Mouse (Mus musculus) liver, postnatal 0 days (tissue): ENCODE measurements around the gene Hils1. TPM values are rescaled to one million over a fixed set of nuclear protein-coding genes. Genes with fewer than 3 reads are reported as not detected.

Source experiments
- ATAC-seq: fragments of 200-750 bp; cut with Nextera tagmentation; 2 replicates; pipeline ENCODE4 v1.8.0; 2017; ENCODE audit warnings: mild to moderate bottlenecking, moderate library complexity
- DNase-seq: peaks from one replicate; pipeline ENCODE4 v3.0.0-alpha.2; 2016
- H3K27ac ChIP-seq: fragments of 300-500 bp; sonication (generic); 2 replicates; pipeline ENCODE4 v1.5.1; 2014; ENCODE audit warnings: antibody characterized with exemption, moderate library complexity, mild to moderate bottlenecking, low read depth
- H3K27me3 ChIP-seq: fragments of 300-500 bp; sonication (generic); 2 replicates; pipeline ENCODE4 v1.6.1; 2014; ENCODE audit warnings: low read length, control low read depth, mixed read lengths; ENCODE audit not compliant: insufficient read depth
- H3K36me3 ChIP-seq: fragments of 300-500 bp; sonication (generic); replicated peaks from 2 replicates; pipeline ENCODE4 v1.6.1; 2014; ENCODE audit warnings: mild to moderate bottlenecking, control low read depth, low read length, moderate library complexity, mixed read lengths; ENCODE audit not compliant: insufficient read depth
- H3K4me1 ChIP-seq: fragments of 300-500 bp; sonication (generic); 2 replicates; pipeline ENCODE4 v1.6.1; 2014; ENCODE audit warnings: antibody characterized with exemption, mild to moderate bottlenecking, control low read depth; ENCODE audit not compliant: insufficient read depth
- H3K4me2 ChIP-seq: fragments of 300-500 bp; sonication (generic); 2 replicates; pipeline ENCODE4 v1.6.1; 2014; ENCODE audit warnings: low read depth, mild to moderate bottlenecking, low read length, moderate library complexity, mixed read lengths
- H3K4me3 ChIP-seq: fragments of 300-500 bp; sonication (generic); 2 replicates; pipeline ENCODE4 v1.5.1; 2014; ENCODE audit warnings: low read depth, low read length
- H3K9ac ChIP-seq: fragments of 300-500 bp; sonication (generic); replicated peaks from 2 replicates; pipeline ENCODE4 v1.6.1; 2014; ENCODE audit warnings: mild to moderate bottlenecking, moderate library complexity
- H3K9me3 ChIP-seq: fragments of 300-500 bp; sonication (generic); 2 replicates; pipeline ENCODE4 v1.6.1; 2016; ENCODE audit warnings: mild to moderate bottlenecking, control low read depth, low read length, mixed read lengths
- CTCF ChIP-seq: sonication (generic); IDR thresholded peaks from 2 replicates; pipeline ENCODE4 v1.5.1; 2016; ENCODE audit warnings: antibody characterized with exemption, low read depth
- EP300 ChIP-seq: IDR thresholded peaks from 2 replicates; pipeline ENCODE4 v1.6.1; 2016; ENCODE audit warnings: antibody characterized with exemption, low read depth, mild to moderate bottlenecking
- WGBS: fragments of 180-500 bp; shearing (Covaris S2); extraction: QIAGEN DNeasy Blood & Tissue Kit; methylation state at CpG from one replicate; pipeline ENCODE4 v1.1.7; 2014; ENCODE audit not compliant: insufficient replicate concordance; 5-methylcytosine and 5-hydroxymethylcytosine counted together
- polyA plus RNA-seq: library from polyadenylated mRNA; unstranded; fragments of >200 nt; fragmentation: Nextera tagmentation; extraction: Ambion mirVana; gene quantifications from 2 replicates; pipeline ENCODE4 v1.2.1, GENCODE M21; 2015

Gene Hils1
- polyA plus RNA-seq, 1 experiment from 2014 or later: not detected

DNA sequence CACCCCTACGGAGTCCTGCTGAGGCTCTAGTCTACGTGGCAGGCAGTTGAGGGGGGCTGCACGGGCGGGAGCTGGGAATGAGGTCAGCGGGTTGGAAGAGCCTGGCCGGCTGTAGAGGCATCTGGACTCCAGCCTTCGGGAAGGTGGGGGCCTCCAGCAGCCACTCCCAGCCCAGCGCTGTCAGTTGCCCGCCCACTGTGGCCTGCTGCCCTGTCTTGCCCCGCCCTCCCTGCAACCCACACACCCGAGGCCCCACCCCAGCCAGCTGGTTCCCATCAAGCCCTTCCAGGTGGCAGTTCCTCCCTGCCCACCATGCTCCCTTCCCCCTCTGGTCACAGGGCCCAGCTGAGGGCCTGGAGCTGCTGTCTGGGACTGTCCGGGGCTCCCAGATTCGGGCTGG, 38.6 kb upstream of the Hils1 start:
- Histone ChIP-seq H3K36me3 (no peaks in the 10 kb centered on the region), H3K4me1 (peaks cover 3% of the 10 kb centered on the region; the same call in 1 of the 2 replicates), H3K4me2 (0 out of 2 replicates have a peak overlapping the region, but pooled peaks have one; percentile 18), H3K9ac (no peak overlapping the region; the same call in 1 of the 2 replicates), H3K9me3 (no peaks in the 10 kb centered on the region), H3K4me3 (no peak overlapping the region), H3K27me3 (peaks cover 15% of the 10 kb centered on the region), H3K27ac (no peak overlapping the region)
- WGBS: 13% methylated on average over 12 of the region's 13 CpGs
- DNase-seq: peak; percentile 69
- ATAC-seq: peak; percentile 83; the same call in 1 of the 2 replicates
- TF ChIP-seq EP300 (no peak), CTCF (no peak)

DNA sequence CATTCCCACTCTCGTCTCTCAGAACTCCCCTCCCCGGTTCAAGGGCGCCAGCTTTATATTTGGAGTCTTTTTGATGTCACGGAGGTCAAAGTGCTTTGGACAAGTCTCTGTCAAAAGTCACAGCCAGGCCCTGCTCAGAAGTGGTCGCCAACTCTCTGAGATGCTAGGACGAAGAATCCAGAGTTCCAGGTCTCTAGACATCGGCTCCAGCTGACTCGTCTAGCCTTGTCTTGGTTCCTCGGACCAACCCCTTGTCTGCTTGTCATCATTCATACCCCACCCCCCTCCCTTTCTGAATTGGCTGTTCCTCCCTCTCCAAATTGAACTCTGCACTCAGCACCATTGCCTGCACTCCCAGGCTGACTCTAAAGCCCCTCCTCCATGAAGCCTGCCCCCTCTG, 37.8 kb upstream of the Hils1 start:
- Histone ChIP-seq H3K27me3 (peaks cover 17% of the 10 kb centered on the region), H3K4me2 (no peak overlapping the region), H3K9ac (no peak overlapping the region), H3K4me1 (peaks cover 3% of the 10 kb centered on the region; the same call in 1 of the 2 replicates), H3K9me3 (no peaks in the 10 kb centered on the region), H3K27ac (no peak overlapping the region), H3K36me3 (no peaks in the 10 kb centered on the region), H3K4me3 (no peak overlapping the region)
- no peak for TF ChIP-seq CTCF
- no peak for TF ChIP-seq EP300
- no peak for ATAC-seq
- no peak for DNase-seq
- 61% methylated on average over 9 of the region's 9 CpGs for WGBS

DNA sequence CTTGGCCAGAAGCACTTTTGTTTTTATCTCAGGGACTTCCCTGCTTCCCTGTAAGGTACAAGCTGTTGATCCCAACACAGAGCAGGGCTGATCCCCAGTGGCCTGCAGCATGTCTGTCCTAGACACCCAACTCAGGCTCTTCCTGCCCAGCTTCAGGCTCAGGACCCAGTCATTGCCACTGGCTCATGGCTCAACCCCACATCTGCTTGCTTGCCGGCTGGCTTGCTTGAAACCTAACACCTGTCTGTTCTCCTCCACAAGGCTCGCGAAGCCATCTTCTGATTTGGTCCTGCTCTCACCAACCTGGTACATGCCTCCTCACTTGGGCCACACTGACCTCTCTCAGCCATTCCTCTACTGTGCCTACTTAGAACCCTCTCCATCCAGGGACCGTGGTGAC, 37.2 kb upstream of the Hils1 start:
- 56% methylated on average over 4 of the region's 4 CpGs for WGBS
- H3K9me3 ChIP-seq: no peaks in the 10 kb centered on the region
- H3K27ac ChIP-seq: no peak overlapping the region
- H3K36me3 ChIP-seq: no peaks in the 10 kb centered on the region
- no peak overlapping the region for H3K9ac ChIP-seq
- no peak overlapping the region for H3K4me3 ChIP-seq
- no peak for TF ChIP-seq EP300
- no peak for TF ChIP-seq CTCF
- H3K4me1 ChIP-seq: peaks cover 3% of the 10 kb centered on the region; the same call in 1 of the 2 replicates
- ATAC-seq (no peak), DNase-seq (no peak)
- H3K27me3 ChIP-seq: peaks cover 21% of the 10 kb centered on the region
- no peak overlapping the region for H3K4me2 ChIP-seq

DNA sequence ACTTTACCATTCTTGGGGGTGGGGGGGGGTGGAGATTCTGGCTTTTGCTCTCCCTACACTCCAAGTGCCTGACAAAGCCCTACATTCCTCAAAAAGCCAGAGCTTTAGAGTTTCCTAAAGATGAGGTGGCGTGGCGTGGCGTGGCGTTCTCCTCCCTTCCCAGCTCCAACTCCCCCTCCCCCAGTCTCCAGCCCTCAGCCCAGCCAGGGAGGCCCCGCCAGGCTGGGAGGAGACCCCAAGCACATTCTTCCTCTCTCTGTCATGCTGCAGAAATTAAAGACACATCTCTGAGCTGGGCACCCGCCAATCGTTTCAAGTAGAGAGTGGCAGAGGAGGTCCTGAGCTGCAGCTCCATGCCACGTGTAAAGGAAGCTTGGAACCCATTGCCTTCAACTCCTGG, 33.8 kb upstream of the Hils1 start:
- DNase-seq (no peak), ATAC-seq (no peak)
- H3K4me2 ChIP-seq: no peak overlapping the region
- no peaks in the 10 kb centered on the region for H3K9me3 ChIP-seq
- 31% methylated on average over 8 of the region's 8 CpGs for WGBS
- no peaks in the 10 kb centered on the region for H3K36me3 ChIP-seq
- no peak overlapping the region for H3K27ac ChIP-seq
- no peak for TF ChIP-seq CTCF
- no peak for TF ChIP-seq EP300
- H3K4me1 ChIP-seq: peaks cover 7% of the 10 kb centered on the region; the same call in 1 of the 2 replicates
- H3K4me3 ChIP-seq: no peak overlapping the region
- no peak overlapping the region for H3K9ac ChIP-seq
- H3K27me3 ChIP-seq: peaks cover 51% of the 10 kb centered on the region

DNA sequence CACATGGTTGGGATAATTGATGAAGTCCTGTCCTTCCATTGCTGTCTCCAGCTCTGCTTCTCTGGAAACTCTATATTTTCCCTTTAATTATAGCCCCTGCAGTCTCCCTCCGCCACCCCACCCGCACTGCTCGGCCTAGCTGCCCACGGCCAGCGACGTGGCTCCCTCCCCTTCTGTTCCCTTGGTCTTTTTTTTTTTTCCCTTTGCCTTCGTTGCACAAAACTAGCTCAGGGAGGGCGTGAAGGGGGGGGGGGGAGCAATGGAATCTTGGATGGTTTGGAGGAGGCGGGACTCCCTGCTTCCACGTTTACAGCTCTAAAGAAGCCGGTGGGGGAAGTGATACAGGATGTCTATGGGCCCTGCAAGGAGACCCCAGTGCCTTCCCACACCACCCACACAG, 32.9 kb upstream of the Hils1 start:
- WGBS: 39% methylated on average over 11 of the region's 11 CpGs
- no peaks in the 10 kb centered on the region for H3K36me3 ChIP-seq
- TF ChIP-seq CTCF: no peak
- no peak for TF ChIP-seq EP300
- peaks cover 57% of the 10 kb centered on the region for H3K27me3 ChIP-seq
- H3K4me1 ChIP-seq: 0 out of 2 replicates have a peak, but pooled peaks cover 6% of the 10 kb centered on the region
- no peak for DNase-seq
- no peak overlapping the region for H3K9ac ChIP-seq
- H3K4me2 ChIP-seq: no peak overlapping the region
- no peaks in the 10 kb centered on the region for H3K9me3 ChIP-seq
- no peak for ATAC-seq
- no peak overlapping the region for H3K4me3 ChIP-seq
- no peak overlapping the region for H3K27ac ChIP-seq

DNA sequence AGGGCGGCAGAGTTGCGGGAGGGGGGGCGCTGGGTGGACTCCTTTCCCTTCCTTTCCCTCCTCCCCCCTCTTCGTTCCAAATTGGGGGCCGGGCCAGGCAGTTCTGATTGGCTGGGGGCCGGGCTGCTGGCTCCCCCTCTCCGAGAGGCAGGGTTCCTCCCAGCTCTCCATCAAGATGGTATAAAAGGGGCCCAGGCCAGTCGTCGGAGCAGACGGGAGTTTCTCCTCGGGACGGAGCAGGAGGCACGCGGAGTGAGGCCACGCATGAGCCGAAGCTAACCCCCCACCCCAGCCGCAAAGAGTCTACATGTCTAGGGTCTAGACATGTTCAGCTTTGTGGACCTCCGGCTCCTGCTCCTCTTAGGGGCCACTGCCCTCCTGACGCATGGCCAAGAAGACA, 31.3 kb upstream of the Hils1 start, which contains the start of gene Col1a1:
Gene Col1a1, plus strand, starts transcription at position 180 of the 400 bp plus-strand sequence.
- peak within 1 kb of the TSS; percentile 61 for H3K4me2 ChIP-seq
- peak within 1 kb of the TSS; percentile 28 for H3K4me3 ChIP-seq
- DNase-seq: no peak
- no peak within 1 kb of the TSS; the same call in 1 of the 2 replicates for H3K9ac ChIP-seq
- no peak for ATAC-seq
- no peaks in the 10 kb centered on the region for H3K9me3 ChIP-seq
- no peaks in the 10 kb centered on the region for H3K36me3 ChIP-seq
- TF ChIP-seq CTCF (no peak), EP300 (no peak)
- WGBS: 23% methylated on average over 19 of the region's 19 CpGs
- no peak within 1 kb of the TSS for H3K27ac ChIP-seq
- 0 out of 2 replicates have a peak, but pooled peaks cover 6% of the 10 kb centered on the region for H3K4me1 ChIP-seq
- H3K27me3 ChIP-seq: peaks cover 68% of the 10 kb centered on the region
